Mouse (Mus musculus) bone marrow macrophage, adult 2 months (primary cell): ENCODE measurements around the gene Uqcc3.
"Not testable (repeated sequence)": the region's sequence is repeated elsewhere in the genome, so short reads cannot be mapped to it uniquely, and the experiment has no call there.

ENCODE experiments used
- CTCF ChIP-seq: IDR thresholded peaks from 2 replicates; pipeline ENCODE4 v1.5.1; 2012; ENCODE audit warnings: low read depth, mild to moderate bottlenecking, low read length, moderate library complexity
- POLR2A ChIP-seq: IDR thresholded peaks from 2 replicates; pipeline ENCODE4 v1.6.1; 2012; ENCODE audit warnings: mild to moderate bottlenecking, low read depth, low read length, borderline replicate concordance

GRCm38 (mm10) chr19:8897211-8897864 is 16.6 kb upstream of the Uqcc3 start:
- not testable (repeated sequence) for TF ChIP-seq CTCF, POLR2A
